Mouse (Mus musculus): ENCODE data around the gene Rgs3. TPM values are rescaled to one million over a fixed set of nuclear protein-coding genes. Genes with fewer than 3 reads are reported as not detected.

The Rgs3 gene
- polyA plus RNA-seq, 1 experiment from 2014 or later: 65.3 TPM

DNA sequence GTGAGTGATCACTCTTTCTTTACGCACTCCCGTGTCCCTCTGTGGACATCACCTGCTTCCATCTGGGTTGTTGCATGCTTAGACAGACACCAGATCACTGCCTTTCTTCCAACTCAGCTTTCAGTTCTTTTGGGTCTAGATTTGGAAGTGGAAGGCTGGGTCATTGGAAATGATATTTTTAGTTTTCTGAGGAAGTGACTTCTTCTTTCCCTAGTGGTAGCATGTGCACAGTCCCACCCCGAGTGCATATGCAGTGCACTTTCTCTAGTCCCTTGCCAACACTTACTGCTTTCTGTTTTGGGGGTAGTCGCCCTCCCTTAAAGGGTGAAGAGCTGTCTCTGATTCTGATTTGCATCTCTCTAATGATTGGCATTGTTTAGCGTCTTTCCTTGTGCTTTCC, 170.3 kb downstream of the Rgs3 start:
- ATAC-seq (ENCODE audit: low FRiP score): no peak

DNA sequence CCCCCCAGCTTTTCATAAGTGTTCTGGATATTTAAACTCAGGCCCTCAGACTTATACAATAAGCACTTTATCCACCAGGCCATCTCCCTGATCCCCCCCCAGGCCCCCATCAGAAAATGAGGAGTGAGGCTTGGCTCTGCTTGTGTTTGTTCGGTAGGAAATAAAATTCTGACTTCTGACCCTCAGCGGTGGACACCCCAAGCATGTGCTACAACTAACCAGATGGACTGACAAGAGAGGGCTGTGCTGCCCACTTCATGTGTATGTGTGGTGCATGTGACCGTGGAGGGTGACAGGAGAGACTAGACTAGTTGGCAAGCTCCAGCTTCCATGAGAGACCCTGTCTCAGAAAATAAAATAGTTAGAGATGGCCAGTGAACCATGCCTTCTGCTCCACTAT, 171.2 kb downstream of the Rgs3 start:
- H3K9me3 ChIP-seq: no peaks in the 10 kb centered on the region
- H3K27me3 ChIP-seq: no peaks in the 10 kb centered on the region
- 85% methylated on average over 3 of the region's 3 CpGs for WGBS
- no peak overlapping the region for H3K27ac ChIP-seq
- no peak overlapping the region for H3K4me3 ChIP-seq
- H3K9ac ChIP-seq: no peak overlapping the region
- H3K4me2 ChIP-seq: no peak overlapping the region
- H3K36me3 ChIP-seq: no peaks in the 10 kb centered on the region
- ATAC-seq (ENCODE audit: low FRiP score): no peak
- peaks cover 19% of the 10 kb centered on the region for H3K4me1 ChIP-seq (replicated peaks)

More for the DNA sequence above, 170.3 kb downstream of the Rgs3 start:
- peaks cover 10% of the 10 kb centered on the region for H3K4me1 ChIP-seq (replicated peaks)
- no peak overlapping the region for H3K27ac ChIP-seq
- 82% methylated on average over 5 of the region's 5 CpGs for WGBS
- peaks cover under 1% of the 10 kb centered on the region; the same call in 1 of the 2 replicates for H3K36me3 ChIP-seq
- H3K27me3 ChIP-seq: no peaks in the 10 kb centered on the region
- H3K4me2 ChIP-seq: no peak overlapping the region
- H3K9me3 ChIP-seq: peaks cover 3% of the 10 kb centered on the region; the same call in 1 of the 2 replicates
- H3K9ac ChIP-seq: no peak overlapping the region
- no peak overlapping the region for H3K4me3 ChIP-seq

DNA sequence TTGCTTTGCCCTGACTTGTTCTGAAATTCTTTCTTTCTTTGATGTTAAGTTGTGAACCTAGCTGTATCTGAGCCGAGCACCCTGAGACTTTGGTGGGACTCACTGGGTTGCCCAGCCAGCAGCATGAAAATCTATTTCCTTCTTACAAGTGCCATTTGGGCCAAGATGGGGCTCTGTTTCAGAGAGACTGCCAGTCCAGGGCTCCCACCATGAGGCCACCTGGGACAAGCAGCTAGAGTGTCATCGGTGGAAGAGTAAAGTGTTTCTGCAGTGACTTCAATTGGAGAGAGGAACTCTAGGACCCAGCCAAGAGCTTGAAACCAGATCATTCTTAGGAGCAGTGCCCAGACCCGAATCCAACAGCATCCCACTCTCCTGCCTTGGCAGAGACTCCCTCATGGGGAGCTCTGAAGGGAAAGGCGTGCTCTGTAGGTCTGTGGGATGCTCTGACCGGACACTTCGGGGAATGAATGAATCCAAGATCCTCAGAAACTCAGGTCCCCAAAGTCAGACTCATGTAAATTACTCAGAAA, 171.9 kb downstream of the Rgs3 start:
- H3K4me2 ChIP-seq: no peak overlapping the region
- no peaks in the 10 kb centered on the region for H3K36me3 ChIP-seq
- no peak overlapping the region for H3K9ac ChIP-seq
- H3K27me3 ChIP-seq: no peaks in the 10 kb centered on the region
- H3K9me3 ChIP-seq: no peaks in the 10 kb centered on the region
- no peak overlapping the region for H3K27ac ChIP-seq
- H3K4me3 ChIP-seq: no peak overlapping the region
- 85% methylated on average over 6 of the region's 6 CpGs for WGBS
- H3K4me1 ChIP-seq (replicated peaks): peaks cover 26% of the 10 kb centered on the region
- ATAC-seq (ENCODE audit: low FRiP score): no peak

DNA sequence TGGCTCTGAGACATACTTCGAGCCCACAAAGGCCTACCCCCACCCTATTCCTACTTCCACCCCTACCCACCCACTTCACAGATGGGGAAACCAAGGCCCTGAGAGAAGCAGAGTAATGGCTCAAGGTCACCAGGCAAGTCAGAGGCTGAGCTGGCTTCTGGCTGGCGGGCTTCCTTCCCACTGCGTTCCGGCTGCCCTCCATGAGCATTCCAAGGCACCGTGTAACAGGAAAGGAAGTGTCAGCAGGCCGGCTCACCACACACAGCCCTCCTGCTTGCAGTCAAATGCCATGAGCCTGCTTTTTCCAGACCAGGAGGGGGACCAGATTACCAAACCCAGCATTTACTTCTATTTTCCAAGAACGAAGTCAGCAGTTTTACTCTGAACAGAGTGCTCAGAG, 172.4 kb downstream of the Rgs3 start:
- Histone ChIP-seq H3K4me2 (no peak overlapping the region), H3K27ac (no peak overlapping the region), H3K4me3 (no peak overlapping the region), H3K9ac (no peak overlapping the region), H3K4me1 (replicated peaks) (peaks cover 28% of the 10 kb centered on the region), H3K9me3 (no peaks in the 10 kb centered on the region), H3K27me3 (no peaks in the 10 kb centered on the region), H3K36me3 (no peaks in the 10 kb centered on the region)
- no peak for ATAC-seq (ENCODE audit: low FRiP score)
- WGBS: 90% methylated on average over 7 of the region's 7 CpGs

DNA sequence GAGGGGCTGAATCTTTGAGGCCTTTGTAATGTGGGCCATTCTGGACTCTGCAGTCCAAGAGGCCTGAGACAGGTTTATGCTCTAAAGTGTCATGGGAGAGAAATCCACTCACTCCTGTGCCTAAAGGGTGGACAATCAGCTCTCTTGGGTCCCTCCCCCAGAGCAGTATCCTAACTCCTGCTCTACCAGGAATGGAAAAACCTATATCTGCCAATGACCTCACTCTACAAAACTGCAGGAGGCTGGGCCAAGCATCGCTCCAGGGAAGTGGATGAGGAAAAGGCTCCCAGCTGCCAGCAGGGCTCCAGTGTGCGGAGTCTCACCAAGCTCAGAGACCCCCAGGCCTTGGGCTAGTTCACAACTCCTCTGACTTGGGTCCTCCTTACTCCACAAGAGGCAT, 173.2 kb downstream of the Rgs3 start:
- Histone ChIP-seq H3K4me2 (no peak overlapping the region), H3K4me3 (no peak overlapping the region), H3K36me3 (no peaks in the 10 kb centered on the region), H3K27ac (no peak overlapping the region), H3K9me3 (no peaks in the 10 kb centered on the region), H3K4me1 (replicated peaks) (peaks cover 25% of the 10 kb centered on the region), H3K27me3 (no peaks in the 10 kb centered on the region), H3K9ac (no peak overlapping the region)
- WGBS: 74% methylated on average over 2 of the region's 2 CpGs
- no peak for ATAC-seq (ENCODE audit: low FRiP score)

DNA sequence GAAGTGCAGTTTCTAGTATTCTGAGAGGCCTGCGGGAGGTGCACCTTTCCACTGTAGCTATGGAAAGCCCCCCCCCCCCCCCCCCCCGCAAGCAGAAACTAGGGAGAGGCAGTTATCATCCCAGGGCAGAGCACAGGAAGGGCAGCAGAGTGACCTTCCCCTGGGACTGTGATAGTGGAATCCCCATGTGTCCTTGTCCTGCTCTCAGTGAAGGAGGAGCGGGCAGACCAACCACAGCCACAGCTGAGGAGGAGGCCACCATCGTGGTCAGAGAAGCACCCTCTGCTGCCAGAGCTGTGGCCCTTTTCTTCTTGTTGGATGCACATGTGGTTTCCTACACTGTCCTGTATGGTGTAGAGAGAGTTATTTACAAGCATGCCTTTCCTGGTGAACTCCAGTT, 174.3 kb downstream of the Rgs3 start:
- no peak for ATAC-seq (ENCODE audit: low FRiP score)
- Histone ChIP-seq H3K4me3 (no peak overlapping the region), H3K27ac (no peak overlapping the region), H3K4me1 (replicated peaks) (peaks cover 29% of the 10 kb centered on the region), H3K9ac (no peak overlapping the region), H3K36me3 (no peaks in the 10 kb centered on the region), H3K27me3 (no peaks in the 10 kb centered on the region), H3K9me3 (no peaks in the 10 kb centered on the region), H3K4me2 (no peak overlapping the region)
- WGBS: 83% methylated on average over 3 of the region's 4 CpGs

DNA sequence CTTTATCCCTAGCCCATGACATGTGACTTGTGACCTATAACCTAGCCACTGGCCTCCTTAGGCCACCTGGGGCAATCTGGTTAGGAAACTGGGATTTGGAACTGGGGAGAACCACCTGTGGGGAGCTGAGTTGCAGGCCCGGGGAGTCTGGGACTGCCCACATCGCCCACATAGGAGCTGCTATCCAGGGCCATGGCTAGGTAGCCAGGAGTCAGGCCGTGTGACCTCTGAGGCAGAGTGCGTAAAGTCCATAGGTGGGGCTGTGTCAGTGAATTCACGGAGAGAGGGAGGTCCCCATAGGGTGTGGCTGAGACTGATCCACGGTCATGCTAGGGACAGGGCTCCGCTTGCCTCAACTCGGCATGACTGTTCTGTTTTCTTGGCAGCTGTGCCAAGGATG, 175.6 kb downstream of the Rgs3 start:
- Histone ChIP-seq H3K27ac (0 out of 2 replicates have a peak overlapping the region, but pooled peaks have one; percentile 3), H3K36me3 (no peaks in the 10 kb centered on the region), H3K4me2 (no peak overlapping the region), H3K4me1 (replicated peaks) (peaks cover 29% of the 10 kb centered on the region), H3K9ac (no peak overlapping the region), H3K27me3 (no peaks in the 10 kb centered on the region), H3K4me3 (no peak overlapping the region), H3K9me3 (no peaks in the 10 kb centered on the region)
- WGBS: 80% methylated on average over 8 of the region's 8 CpGs
- no peak for ATAC-seq (ENCODE audit: low FRiP score)

DNA sequence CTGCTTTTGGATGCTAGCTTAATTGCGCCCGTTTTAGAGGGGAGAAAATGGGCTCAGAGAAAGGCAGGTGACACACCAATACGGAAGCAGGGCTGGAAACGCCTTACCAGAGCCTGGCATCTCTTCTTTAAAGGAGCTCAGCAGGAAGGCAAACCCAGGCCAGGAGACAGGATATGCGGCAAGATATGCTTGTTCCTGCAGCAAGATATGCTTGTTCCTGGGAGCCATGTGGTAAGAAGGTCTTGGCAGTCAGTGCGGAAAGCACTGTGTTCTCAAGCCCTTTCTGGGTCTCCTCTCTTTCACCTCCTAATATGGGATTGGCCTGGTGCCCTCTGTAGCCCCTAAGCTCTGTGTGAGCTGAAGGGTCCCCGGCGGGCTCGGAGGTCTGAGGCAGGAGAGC, 176.2 kb downstream of the Rgs3 start:
- Histone ChIP-seq H3K4me2 (no peak overlapping the region), H3K27ac (0 out of 2 replicates have a peak overlapping the region, but pooled peaks have one; percentile 3), H3K27me3 (no peaks in the 10 kb centered on the region), H3K9me3 (no peaks in the 10 kb centered on the region), H3K4me1 (replicated peaks) (peaks cover 29% of the 10 kb centered on the region), H3K4me3 (no peak overlapping the region), H3K36me3 (no peaks in the 10 kb centered on the region), H3K9ac (0 out of 2 replicates have a peak overlapping the region, but pooled peaks have one; percentile 56)
- no peak for ATAC-seq (ENCODE audit: low FRiP score)
- 67% methylated on average over 9 of the region's 9 CpGs for WGBS

DNA sequence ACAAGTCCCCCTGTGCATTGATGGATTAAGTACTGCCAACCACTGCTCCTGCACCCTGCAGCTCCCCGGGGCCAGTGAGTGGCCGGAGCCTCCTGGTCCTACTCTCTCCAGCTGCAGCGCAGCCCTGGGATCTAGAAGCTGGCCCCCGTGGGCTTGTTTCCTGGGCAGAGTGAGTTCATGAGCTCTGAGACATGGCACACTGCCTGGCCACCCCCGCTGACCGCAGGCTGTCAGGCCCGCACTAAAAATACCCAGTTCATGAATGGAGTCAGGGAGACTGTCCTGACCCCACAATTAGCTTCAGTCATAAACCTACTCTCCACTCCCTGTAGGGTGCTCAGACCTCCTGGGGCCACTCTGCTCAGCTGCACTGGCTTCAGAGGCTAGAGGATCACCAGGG, 176.8 kb downstream of the Rgs3 start:
- ATAC-seq (ENCODE audit: low FRiP score): no peak
- Histone ChIP-seq H3K9ac (peak overlapping the region; percentile 56; the same call in 1 of the 2 replicates), H3K27me3 (no peaks in the 10 kb centered on the region), H3K27ac (0 out of 2 replicates have a peak overlapping the region, but pooled peaks have one; percentile 3), H3K36me3 (no peaks in the 10 kb centered on the region), H3K4me1 (replicated peaks) (peaks cover 31% of the 10 kb centered on the region), H3K4me2 (no peak overlapping the region), H3K9me3 (no peaks in the 10 kb centered on the region), H3K4me3 (no peak overlapping the region)
- WGBS: 60% methylated on average over 7 of the region's 7 CpGs

DNA sequence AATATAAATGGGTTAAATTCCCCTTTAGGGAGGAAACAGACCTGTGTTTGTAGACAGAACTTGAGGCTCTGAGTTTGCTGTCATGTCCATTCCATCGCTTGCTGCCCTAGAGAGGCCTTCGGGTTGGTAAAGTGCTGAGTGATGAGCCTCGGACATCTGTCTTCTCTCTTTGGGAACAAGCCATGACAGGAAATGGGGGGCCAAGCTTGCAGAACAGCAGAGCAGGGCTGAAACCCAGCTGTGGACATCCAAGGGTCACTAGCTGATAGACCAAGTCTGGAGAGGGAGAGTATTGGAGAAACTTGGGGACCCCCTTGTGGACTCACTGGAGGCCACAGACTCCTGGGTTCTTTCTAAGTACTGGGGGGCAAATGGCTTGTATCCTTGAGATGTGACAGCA, 177.3 kb downstream of the Rgs3 start:
- no peak overlapping the region for H3K4me3 ChIP-seq
- H3K27ac ChIP-seq: no peak overlapping the region
- H3K4me1 ChIP-seq (replicated peaks): peaks cover 36% of the 10 kb centered on the region
- no peaks in the 10 kb centered on the region for H3K9me3 ChIP-seq
- H3K4me2 ChIP-seq: no peak overlapping the region
- no peak overlapping the region for H3K9ac ChIP-seq
- 92% methylated on average over 3 of the region's 3 CpGs for WGBS
- no peaks in the 10 kb centered on the region for H3K27me3 ChIP-seq
- no peak for ATAC-seq (ENCODE audit: low FRiP score)
- no peaks in the 10 kb centered on the region for H3K36me3 ChIP-seq

DNA sequence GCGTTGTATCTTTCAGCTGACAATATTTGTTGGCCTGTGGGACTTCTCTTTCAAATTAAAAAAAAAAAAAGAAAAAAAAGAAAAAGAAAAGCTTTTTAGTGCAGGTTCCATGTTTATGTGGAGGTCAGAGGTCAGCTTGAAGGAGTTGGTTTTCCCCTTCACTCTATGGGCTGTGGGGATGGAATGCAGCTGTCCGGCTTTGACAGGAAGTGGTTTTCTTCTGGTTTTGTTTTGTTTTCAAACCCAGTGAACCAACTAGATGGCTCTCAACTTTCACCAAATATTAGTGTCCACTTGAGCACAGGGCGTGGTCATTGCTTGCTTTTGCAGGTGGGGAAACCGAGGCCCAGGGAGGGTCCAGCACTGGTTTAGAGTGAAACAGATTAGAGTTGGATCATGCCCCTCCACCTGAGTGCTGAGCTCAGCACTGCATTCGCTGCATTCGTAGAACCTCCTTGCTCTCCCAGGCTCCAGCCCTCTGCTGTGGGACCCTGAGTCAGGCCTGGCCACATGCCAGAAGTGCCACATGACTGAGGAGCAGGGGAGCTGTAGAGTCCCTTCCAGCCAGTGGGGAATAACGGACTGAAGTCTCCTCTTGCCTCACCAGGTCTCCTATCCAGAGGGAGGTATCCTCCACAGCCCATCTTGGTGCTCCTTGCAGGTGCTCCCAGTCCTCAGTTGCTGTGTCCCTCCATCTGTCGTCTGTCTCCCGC, 178.5 kb downstream of the Rgs3 start:
- Histone ChIP-seq H3K27me3 (no peaks in the 10 kb centered on the region), H3K4me1 (replicated peaks) (peaks cover 31% of the 10 kb centered on the region), H3K4me3 (no peak overlapping the region), H3K4me2 (no peak overlapping the region), H3K36me3 (no peaks in the 10 kb centered on the region), H3K9me3 (no peaks in the 10 kb centered on the region), H3K27ac (no peak overlapping the region), H3K9ac (no peak overlapping the region)
- 0 out of 2 replicates have a peak, but pooled peaks have one; percentile 21 for ATAC-seq (ENCODE audit: low FRiP score)
- 65% methylated on average over 9 of the region's 9 CpGs for WGBS

DNA sequence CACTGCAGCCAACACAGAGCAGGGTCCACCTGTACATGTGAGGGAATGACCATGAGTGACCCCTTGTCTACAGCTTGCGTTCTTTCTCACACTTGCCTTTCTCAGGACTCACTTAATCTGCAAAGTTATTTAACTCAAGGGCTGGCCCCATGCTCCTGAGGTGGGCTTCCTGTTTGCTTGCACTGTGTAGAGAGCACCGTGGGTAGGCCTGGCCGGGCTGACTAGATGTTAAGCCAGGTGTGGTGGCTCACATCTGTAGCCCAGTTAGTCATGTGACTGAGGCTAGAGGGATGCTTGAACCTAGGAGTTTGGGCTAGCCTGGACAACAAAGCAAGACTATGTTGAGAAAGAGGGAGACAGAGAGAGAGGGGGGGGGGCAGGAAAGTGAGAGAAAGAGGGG, 179.3 kb downstream of the Rgs3 start:
- no peaks in the 10 kb centered on the region for H3K27me3 ChIP-seq
- H3K4me3 ChIP-seq: no peak overlapping the region
- H3K9me3 ChIP-seq: no peaks in the 10 kb centered on the region
- no peak overlapping the region for H3K4me2 ChIP-seq
- H3K4me1 ChIP-seq (replicated peaks): peaks cover 33% of the 10 kb centered on the region
- no peak overlapping the region for H3K27ac ChIP-seq
- no peaks in the 10 kb centered on the region for H3K36me3 ChIP-seq
- no peak overlapping the region for H3K9ac ChIP-seq
- WGBS: 79% methylated on average over 3 of the region's 3 CpGs
- no peak for ATAC-seq (ENCODE audit: low FRiP score)

DNA sequence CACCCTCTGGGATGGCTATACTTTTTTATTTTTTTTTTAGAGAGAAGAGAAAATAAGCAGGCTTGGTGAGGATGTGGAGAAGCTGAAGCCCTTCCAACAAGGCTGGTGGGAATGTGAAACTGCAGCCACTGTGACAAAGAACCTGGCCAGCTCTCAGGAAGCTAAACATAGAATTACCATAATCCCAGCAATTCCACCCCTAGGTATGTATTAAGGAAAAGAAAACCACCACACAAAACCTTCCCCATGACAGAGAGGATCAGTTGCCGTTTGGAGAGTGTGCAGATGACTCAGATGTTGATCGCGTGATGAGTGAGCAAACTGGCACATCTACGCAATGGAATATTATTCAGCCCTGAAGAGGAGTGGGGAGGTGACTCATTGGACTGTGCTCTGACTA, 179.9 kb downstream of the Rgs3 start:
- Histone ChIP-seq H3K4me2 (no peak overlapping the region), H3K27me3 (no peaks in the 10 kb centered on the region), H3K9ac (no peak overlapping the region), H3K36me3 (no peaks in the 10 kb centered on the region), H3K27ac (no peak overlapping the region), H3K9me3 (no peaks in the 10 kb centered on the region), H3K4me1 (replicated peaks) (peaks cover 38% of the 10 kb centered on the region), H3K4me3 (no peak overlapping the region)
- ATAC-seq (ENCODE audit: low FRiP score): no peak
- 95% methylated on average over 4 of the region's 4 CpGs for WGBS

All from hindbrain, embryonic 13.5 days (tissue).